Mouse (Mus musculus) spleen, adult 12 weeks (tissue): ENCODE data around the gene Lef1.

Experiments
- DNase-seq: peaks from one replicate; pipeline ENCODE4 v3.0.0; 2022; ENCODE audit warnings: low spot score

Gene Lef1

DNA sequence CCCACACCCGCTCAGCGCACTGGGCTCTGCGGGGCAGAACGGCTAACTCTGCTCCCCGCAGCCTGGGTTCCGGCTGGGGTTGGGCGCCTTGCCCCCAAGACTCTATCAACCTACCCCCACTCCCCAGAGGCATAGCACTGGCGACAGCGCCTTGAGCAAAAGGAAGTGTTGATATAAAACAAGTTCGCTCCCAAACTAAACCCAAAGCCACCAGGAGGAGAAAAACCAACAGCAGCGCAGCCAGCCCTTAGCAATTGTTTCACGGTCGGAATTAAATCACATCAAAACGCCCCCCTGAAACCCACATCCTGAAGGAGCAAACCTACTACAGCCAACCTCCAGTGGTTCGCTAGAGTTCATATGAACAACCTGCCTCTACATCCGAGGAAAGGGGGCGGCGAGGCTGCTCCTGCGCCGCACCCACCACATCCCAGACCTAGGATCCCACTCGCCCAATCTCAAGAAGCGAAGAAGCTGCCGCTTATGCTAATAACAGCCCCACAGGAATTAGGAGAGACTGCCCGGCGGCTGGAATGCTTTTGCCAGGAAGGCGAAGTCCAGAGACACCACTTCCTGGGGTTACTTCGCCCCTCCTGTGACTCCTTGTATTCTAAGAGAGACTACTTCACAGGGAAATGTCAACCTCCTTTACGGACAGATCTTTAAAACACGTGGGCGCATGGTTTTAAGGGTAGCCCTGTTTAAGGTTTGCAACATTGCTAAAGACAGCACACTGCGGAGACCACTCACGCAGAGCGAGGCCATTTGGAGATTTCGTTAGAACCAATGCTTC is 2.8 kb upstream of the Lef1 start:
- no peak for DNase-seq

DNA sequence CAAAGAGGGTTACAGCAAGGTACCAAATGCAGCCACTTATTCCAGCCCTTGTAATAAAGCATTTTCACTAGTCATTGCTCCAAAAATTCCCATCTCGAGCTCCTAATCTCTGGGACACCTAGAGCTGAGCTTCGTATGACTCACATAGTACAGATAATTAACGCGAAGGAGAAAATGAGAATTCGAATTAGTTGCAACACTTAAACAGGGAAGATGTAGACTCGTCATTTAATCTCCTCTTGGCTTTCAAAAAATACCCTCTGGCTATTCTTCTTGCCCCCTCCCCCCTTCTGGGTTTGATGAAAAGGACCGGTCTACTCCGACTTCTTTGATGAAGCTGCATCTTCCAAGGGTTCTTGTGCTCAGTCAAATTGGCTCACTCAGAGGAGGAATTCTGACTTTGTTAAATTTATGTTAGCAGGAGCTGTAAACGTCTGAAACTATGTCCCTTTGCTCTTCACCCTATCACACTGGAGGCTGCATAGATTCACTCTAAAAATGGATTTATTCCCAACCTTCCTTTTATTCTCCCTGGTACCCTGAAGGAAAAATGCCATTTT is 2.1 kb upstream of the Lef1 start:
- DNase-seq, result no peak

DNA sequence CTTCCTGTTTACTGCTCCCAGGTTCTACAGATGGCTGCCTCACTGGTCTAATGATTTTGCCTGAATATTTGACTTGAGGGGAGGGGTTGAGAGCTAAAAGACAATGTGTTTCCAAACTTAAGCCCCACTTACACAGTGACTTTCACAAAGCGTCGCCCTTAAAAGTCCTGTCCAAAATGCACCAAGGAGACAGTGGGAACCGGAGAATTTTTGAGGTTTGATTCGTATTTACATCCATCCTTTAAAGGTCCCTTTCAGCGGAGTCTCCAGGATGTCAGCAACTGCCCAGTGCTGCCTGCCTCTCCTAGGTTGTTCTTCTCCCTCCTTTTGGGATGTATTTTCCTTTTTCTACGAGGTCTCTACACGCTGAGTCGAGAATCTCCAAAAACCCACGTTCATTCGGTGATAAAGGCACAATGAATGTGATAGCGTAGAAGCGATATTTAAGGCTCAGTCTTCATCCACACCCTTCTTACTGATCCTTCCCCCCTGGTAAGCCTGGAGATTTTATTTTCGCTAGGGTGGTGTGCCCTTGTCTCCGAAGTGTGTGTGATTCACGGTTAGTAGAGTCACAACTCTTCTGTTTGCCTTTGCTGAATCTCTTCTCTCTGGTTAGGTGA is 1.1 kb upstream of the Lef1 start:
- DNase-seq, result no peak

DNA sequence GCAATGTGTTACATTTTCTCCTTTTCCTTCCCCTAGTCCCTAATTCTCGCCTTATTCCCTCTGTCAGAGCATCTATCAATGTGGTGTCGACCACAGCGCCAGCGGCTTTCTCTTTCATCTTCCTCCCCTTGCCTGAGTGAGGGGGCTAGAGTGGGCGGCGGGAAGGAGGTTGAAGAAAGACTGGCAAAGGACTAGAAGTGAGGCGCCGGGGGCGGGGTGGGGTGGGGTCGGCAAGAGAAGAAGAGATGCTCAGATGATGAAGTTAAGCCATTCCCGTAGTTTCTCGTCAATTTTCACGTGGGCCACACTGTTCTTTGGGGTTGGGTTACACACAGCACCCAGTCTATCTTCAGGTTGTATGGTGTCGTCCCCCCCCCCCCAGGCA is 593 bp upstream of the Lef1 start:
- no peak for DNase-seq

DNA sequence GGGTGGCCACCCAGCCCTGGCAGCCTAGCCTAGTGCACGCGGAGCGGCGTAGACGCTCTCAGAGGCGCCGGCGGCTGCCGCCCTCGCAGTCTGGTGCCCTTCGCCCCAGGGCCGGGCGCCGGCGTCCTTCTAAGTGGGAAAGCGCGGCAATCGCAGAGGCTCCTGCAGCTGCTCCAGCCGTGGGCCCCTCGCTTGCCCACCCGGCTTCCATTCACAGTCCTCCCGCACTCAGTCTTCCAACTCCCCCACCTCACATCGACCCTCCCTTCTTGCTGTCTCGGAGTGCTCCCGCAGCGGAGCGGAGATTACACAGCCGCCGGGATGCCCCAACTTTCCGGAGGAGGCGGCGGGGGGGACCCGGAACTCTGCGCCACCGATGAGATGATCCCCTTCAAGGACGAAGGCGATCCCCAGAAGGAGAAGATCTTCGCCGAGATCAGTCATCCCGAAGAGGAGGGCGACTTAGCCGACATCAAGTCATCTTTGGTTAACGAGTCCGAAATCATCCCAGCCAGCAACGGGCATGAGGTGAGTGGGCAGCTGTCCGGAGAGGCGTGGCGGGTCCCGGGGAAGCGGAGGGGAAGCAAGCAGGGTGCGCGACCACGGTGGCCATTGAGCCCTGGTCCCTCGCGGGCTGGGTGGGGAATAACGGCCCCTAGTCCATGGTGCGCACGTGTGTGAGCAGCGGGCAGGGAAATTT is 1.0 kb downstream of the Lef1 start:
- no peak for DNase-seq

DNA sequence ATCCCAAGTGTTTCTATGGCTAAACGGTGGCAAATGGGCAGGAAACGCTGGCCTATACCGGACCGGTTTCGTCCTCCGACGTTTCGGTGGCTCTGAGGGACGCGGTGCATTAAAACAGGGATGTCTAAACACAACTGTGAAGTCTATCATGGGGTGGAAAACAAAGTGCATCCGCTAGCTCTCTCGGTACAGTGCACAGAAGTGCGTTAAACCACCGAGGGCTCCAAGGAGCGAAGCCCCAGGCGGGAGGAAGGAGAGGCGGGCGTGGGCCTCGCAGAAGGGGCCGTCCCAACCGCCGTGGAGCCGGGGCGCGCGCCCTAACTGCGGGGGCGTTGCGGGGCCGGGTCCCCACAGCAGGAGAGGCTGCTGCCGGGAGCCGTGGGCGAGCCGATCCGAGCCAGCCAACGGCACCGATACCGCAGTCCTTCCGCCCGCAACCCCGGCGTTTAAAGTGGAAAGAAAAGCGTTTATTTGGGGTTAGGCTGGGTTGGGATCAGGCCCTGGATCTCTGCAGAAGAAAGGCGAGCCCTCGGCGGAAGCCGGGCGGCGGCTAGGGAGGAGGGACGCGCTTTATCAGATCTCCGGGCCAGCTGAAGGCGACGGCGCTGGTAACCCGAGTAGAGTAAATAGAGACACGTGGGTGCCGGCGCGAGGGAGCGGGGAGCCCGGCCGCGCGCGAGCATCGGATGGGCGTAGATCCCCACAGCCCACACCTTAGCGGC is 1.7 kb downstream of the Lef1 start:
- no peak for DNase-seq

DNA sequence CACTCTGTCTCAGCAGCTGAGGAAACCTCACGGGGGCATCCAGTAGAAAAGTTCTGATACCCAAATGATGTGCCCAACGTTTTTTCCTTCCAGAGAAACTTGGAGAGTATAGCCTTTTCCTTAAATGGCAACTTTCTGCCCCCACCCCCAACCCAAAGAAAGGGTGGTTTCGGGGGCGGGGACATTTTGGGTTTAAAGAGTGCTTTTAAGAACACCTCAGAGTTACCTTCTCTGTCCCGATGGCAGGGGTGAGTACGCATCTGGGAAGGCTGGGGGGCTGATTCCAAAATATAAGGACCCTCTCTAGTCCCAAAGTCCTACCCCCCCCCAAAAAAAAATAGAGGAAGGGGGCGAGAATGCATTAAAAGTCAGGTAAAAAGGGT is 2.3 kb downstream of the Lef1 start:
- DNase-seq, result no peak

DNA sequence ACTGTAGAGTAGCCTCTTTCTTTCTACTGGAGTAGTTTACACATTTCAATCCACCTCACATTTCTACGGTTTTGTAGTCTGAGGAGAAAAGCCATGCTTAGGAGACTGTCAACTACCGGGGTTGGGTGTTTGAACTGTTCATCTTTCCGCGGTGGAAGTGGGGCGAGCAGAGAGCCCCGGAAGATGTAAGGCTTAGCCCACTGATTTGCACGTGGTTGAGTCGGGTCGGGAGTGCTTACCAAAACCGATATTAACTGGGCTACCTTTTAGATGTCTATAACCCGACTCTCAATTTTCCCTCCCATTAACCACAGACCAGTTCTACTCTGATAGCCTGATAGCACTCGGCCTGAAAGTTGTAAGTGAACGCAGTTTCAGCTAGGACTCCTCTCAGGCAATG is 2.8 kb downstream of the Lef1 start:
- no peak for DNase-seq

DNA sequence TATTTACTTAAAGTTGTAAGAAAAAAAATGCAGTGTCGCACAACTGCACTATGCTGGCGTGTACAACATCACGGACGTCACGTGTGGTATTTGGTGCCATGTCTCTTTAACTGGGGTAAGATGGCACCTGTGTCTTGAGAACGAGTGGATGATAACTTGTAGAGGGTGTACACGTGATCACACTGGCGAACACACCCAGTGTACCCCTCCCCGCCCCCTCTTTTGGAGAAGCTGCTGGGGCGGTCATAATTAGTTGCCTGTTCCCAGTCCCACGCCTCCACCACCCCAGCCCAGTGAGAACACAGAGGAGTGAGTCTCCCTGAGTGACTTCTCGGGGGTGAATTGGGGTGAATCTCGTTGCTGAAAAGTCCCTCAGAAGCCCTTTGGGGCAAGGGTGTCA is 5.8 kb downstream of the Lef1 start:
- DNase-seq, result no peak

DNA sequence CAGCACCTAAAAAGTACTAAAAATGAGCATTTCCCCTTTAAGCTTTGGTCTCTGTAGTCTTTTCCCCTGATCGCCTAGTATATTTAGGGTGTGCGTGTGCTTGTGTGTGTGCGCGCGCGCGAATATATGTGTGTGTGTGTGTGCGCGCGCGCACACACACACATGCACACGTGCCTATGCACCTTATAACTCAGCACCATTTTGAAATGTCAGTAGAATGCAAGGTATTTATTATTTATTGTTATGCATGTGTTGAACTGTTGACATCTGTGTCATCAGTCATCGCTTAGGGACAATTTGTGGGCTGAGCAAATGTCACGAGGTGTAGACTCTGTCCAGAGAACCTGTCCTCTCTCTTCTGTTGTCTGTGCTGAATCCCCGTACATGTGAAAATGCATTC is 7.1 kb downstream of the Lef1 start:
- no peak for DNase-seq

DNA sequence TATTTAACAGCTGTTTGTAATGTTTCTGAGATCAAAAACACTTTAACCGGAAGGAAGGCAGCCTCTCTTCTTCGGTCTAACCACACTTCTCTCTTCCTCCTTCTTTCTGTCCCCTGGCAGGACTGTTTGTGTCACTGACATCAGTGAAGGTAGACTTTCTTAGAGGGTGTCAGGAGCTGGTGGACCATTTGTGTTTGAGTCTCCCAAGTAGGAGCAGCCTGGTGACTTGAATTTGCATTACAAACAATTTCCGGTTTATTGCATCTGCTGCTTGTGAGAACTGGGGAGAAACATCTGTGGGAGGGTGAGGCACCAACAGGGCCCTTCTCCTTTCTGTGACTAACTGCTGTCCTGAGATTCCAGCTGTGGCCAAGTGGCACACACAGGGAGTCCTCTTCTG is 7.6 kb downstream of the Lef1 start:
- no peak for DNase-seq

DNA sequence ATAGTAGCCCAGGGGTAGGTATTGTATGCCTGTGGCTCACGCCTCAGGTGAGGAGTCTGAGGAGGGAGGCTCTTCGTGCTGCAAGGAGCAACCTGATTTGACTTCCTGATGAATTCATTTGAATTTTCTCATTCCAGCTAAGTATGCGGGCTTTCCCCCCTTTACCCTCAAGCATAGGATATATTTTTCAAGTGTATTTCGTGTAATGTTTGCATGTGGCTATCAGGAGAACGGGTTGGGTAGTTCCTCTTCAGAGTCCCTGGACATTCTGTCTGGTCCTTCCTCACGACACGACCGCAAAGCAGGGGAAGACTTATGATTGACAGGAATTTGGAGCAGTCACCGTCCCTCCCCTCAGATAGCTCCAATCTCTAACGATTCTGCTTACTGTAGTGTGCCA is 9.2 kb downstream of the Lef1 start:
- DNase-seq, result no peak

DNA sequence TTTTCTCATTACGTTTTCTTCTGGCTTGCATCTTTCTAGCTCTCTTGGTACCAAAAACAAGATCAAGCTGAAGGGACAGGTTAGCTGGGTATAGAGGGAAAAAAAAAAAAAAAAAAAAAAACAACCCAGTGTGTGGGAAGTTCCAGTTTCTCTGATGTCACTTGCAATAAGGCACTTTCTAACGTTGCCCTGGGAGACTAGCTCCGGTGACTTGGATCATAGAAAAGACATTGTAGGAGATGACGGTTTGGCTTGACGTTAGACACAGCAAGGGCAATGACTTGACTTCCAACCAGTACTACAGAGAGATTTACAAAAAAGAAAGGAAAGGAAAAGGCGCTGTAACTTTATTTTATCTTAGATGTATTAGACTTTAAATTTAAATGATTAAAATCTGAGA is 13.2 kb downstream of the Lef1 start:
- DNase-seq, result no peak

DNA sequence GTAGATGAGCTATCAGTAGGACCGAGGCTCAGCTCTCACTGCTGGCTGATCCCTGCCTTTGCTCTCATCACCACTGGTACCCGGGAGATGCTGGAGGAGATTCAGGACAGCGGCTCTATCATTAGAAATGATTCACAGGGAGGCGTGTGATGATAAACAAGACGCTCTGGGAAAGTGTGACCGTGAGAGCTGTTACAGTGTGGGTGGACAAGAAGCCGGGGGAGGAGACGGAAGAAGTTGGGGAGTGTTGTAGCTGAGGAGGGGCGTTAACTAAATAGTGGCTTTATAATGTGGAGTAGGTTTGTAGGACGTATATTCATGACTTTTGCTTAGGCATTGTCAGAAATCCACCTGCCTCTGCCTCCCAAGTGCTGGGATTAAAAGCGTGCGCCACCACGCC is 15.6 kb downstream of the Lef1 start:
- DNase-seq, result no peak

DNA sequence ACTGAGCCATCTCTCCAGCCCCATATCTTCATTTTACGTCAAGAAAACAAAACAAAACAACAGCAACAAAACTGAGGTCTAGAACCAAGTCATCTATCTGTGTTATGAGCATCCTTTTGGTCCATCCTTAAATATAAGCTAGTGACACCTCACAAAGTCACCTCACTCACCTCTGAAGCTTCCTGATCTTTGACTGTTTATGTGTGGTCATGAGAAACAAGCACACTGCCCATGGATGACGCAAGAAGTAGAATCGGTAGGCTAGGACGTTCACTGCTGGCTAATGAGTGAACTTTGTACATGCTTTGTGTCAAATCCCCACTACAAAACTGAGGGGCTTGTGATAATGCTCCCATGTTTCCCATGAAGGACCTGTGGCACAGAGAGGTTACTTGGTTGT is 16.2 kb downstream of the Lef1 start:
- no peak for DNase-seq

DNA sequence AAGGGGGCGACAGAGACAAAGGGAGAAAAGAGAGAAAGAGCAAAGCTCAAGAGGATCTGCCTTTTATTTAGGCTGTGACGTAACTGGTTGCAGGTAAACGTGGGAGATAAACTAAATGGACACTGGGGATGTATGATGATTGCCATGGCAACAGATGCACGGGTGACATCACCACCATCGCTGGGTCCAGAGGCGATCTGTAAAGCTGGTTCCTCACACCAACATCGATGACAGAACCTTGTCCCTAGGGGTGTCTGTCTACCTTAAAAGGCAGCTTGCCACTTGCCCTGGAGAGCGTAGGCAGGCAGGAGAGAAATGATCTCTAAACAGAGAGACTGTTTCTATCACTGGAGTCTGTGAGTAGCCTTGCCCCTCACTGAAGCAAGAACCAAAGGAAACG is 23.7 kb downstream of the Lef1 start:
- DNase-seq, result no peak

DNA sequence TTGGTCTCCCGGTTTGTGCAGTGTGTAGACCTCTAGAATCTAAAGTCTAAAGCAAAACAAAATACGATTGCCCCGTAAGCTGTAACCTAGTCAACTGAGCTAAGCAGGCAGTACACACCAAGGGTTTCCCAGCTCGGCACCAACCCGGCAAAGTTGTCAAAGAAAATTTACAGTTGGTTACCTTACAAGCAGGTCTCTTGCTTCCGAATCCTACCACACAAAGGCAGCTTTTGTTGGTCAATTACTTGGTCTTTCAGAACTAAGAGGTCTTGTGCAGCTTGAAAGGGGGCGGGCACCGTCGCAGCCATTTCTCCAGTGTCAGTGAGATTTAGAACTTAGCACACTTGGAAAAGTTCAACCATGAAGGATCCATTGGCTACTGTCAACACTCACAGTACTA is 25.2 kb downstream of the Lef1 start:
- DNase-seq, result no peak

DNA sequence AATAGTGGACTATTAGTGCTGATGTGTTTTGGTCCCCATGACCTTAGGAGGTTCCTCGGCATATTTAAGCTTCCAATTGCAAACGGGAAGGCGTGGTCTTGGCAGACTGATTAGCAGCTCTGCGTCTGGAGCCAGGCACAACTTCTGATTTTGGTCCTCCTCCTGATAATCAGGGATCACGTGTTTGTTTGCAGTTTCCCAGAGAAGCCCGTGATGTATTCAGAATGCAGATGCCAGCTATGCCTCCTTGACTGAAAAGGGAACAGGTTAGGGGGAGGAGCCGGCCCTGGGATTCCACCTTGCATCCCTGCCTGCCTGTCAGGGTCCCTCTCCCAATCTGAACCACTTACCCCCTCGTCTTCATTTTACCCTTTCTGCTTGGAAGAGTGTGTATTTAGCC is 26.2 kb downstream of the Lef1 start:
- no peak for DNase-seq

DNA sequence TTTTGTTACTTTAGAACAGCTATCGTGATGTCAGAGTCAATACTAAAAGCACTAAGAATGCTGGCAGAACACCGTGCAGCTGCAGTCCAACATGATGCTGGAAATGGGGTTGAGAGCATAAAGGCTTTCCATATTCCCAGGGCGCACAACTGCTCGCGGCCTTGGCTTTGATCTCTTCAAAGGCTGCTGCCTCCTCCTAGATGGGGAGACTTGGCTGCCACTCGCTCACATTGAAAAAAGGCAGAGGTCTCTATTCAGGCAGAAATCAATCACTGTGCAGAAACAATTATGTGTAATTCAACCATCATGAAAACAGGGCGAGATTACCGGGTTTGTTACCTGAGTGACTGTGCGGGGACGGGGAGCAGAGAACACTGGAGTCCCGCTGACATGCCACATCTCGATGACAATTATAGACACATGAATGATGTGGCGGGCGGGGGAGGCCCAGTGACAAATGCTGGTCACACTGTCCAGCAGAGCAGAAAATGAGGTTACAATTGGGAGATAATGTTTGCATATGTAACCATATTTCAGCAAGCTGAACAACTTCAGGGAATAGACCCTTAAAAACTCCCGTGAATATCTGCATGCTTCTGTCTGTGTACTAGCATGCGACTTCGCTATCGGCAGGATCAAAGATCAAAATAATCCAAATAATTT is 27.0 kb downstream of the Lef1 start:
- no peak for DNase-seq

DNA sequence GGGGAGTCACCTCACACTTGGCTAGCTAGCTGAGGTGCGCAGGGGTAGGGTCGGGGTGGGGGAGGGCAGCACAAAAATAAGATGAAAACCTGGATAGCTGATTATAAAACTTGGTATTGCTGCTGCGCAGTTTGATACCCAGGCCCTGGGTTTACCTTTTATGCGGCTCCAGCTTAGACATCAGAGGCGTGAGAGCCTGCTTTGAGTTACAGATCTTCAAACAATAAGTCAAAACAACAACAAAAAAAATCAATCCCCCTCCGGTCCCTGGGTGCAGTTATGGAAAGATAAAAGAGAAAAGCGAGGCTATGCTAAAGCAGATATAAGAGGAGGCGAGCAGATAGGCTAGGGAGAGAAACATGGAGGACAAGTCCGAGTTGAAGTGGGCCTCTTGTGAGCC is 28.0 kb downstream of the Lef1 start:
- no peak for DNase-seq

DNA sequence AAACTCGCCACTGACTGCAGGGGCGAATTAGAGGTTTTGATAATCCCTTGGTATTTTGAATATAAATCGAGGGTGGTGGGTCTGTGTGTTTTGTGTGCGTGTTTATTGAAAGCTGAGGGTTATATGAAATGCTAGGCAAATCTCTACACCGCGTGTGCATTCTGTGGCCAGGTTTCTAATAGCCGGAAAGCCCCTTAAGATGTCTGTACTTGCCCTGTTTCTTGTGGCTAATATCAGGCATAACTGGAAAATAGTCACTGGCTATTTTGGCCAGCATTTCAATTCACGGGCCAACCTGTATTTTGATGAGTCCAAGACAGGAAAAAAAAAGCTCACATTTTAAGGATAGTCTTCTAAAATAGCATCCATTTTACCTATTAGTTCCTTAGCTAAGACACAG is 28.5 kb downstream of the Lef1 start:
- DNase-seq, result no peak
